Mouse (Mus musculus): ENCODE results near the gene Pde4dip. TPM values are rescaled to one million over a fixed set of nuclear protein-coding genes. Genes with fewer than 3 reads are reported as not detected.

Gene Pde4dip
- total RNA-seq, 2 experiments from 2014 or later = 1,617 to 1,852 TPM

DNA sequence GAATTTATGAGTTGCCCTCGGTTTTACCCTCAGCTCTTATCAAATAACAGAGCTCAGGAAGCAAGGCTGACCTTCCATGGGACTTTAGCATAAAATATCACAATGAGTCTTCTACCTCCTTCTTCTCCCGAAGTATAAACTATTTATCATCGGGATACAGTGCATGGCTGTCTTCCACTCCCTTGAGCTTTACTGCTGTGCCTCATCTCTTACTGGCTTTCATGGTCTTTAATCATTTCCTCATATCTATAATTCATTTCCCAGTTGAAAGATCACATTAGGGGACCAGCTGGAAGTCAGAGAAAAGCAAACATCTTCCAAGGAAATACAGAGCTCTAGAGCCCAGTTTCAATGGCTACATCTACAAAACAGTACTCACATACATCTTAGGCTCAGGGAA is 239.5 kb downstream of the Pde4dip start:
- no peak for DNase-seq

DNA sequence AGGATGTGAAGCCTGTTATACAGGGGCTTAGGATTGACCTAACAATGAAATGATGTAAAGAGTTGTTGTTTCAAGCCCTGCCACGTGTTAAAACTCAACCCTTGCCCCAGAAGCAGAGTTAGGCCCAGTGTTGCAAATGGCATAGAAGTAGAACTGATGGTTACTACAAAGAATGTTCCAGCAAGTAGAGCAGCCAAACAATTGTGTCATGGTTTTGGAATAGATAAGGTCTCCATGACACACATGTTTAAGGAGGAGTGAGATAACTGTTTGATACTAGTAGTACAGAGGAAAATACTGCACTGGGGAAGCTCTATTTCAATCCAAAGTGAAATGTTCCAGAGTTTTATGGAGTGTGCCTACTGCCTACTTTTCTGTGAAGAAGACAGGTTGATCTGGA is 240.0 kb downstream of the Pde4dip start:
- peak; percentile 50 to 59 for DNase-seq

DNA sequence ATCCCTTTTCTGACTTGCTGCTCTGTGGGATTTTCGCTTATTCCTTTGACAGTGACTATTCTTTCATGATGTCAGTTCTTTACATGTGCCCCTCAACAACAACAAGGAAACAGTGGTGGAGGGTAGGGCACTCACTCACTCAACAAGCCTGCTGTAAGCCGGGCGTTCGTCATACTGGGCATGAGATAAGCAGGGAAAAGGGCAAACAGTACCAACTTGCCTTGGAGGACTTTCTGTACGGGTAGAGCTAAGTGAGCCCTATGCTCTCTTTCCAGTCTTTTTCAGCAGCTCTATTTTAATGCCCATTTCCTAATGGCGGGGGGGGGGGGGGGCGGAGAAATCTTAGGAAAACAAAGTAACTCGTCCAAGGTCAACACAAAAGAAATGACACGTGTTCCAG is 246.5 kb downstream of the Pde4dip start:
- DNase-seq = no peak

DNA sequence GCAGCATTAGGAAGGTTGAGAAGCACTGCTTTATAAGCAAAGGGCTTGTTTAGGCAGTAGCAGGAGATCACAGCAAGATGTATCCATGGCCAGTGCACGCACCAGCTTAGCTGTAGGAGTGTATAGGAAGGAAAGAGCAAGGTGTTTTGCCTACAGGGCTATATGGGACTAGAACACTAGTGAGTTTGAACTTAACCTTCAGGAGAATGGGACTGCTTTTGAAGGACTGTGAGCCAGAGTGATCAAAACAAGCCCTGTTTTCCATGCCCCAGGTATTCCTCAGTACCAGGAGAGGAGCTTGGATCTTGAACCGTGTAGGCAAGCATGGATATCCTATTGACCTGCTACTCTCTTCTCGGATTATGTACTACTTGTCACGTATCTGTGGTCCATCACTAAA is 247.1 kb downstream of the Pde4dip start:
- no peak for DNase-seq

Small RNA genes lying within 50 kb of the gene (microRNA-seq; reads per million reads assigned to microRNA genes)
- 0 reads per million in 2 experiments for gene Mir7225

Other genes starting within 250 kb of the Pde4dip start
- gene Prkab2, start 230.5 kb downstream of the Pde4dip start, total RNA-seq (2021) = 10 to 100 TPM; 25.5 to 33.5 TPM
- not detected for gene Gm17651, start 214.0 kb downstream of the Pde4dip start, total RNA-seq (2021)
- 10 to 100 TPM; 49.2 to 52.3 TPM for gene Sec22b, start 12.5 kb upstream of the Pde4dip start, total RNA-seq (2021)
- gene Notch2, start 124.8 kb upstream of the Pde4dip start, total RNA-seq (2021) = 10 to 100 TPM; 15.2 to 17.6 TPM

Data from heart, adult 18-20 months (tissue).